Mouse (Mus musculus) myocyte (in vitro differentiated cells): ENCODE measurements around the gene Ugt1a6a. TPM values are rescaled to one million over a fixed set of nuclear protein-coding genes. Genes with fewer than 3 reads are reported as not detected.
A peak's percentile ranks its signal among the peaks of the same experiment; 100 is the strongest.
"Not testable (repeated sequence)": the region's sequence is repeated elsewhere in the genome, so short reads cannot be mapped to it uniquely, and the experiment has no call there.

ENCODE experiments used
- H3K27me3 ChIP-seq: one replicate; pipeline ENCODE4 v1.6.1; 2011; ENCODE audit not compliant: control insufficient read depth, insufficient read depth, insufficient read length
- H3K36me3 ChIP-seq: one replicate; pipeline ENCODE4 v1.6.1; 2011; ENCODE audit not compliant: control insufficient read depth, insufficient read depth
- H3K4me2 ChIP-seq: one replicate; pipeline ENCODE4 v1.6.1; 2011; ENCODE audit warnings: low read depth, control low read depth
- H3K4me3 ChIP-seq: one replicate; pipeline ENCODE4 v1.5.1; 2011; ENCODE audit warnings: mild to moderate bottlenecking, control low read depth, moderate library complexity
- H3K79me2 ChIP-seq: one replicate; pipeline ENCODE4 v1.6.1; 2011; ENCODE audit not compliant: control insufficient read depth, insufficient read depth
- H3ac ChIP-seq: one replicate; pipeline ENCODE4 v1.6.1; 2011; ENCODE audit not compliant: control insufficient read depth, insufficient read length
- CEBPB ChIP-seq: IDR thresholded peaks from 2 replicates; pipeline ENCODE4 v1.6.1; 2011; ENCODE audit warnings: mild to moderate bottlenecking, moderate library complexity; ENCODE audit not compliant: poor library complexity, insufficient read depth, severe bottlenecking
- E2F4 ChIP-seq: IDR thresholded peaks from one replicate; pipeline ENCODE4 v1.6.1; 2011; ENCODE audit warnings: mild to moderate bottlenecking, control low read depth, moderate library complexity; ENCODE audit not compliant: insufficient read depth
- MAX ChIP-seq: IDR thresholded peaks from one replicate; pipeline ENCODE4 v1.6.1; 2011; ENCODE audit warnings: low read depth, mild to moderate bottlenecking, control low read depth
- MYOD1 ChIP-seq, 3 experiments: IDR thresholded peaks; one replicate each; pipeline ENCODE4 v1.6.1; 2011; ENCODE audit warnings: control low read depth in 2 of 3, low read depth in 2 of 3, mild to moderate bottlenecking in 2 of 3, moderate library complexity in 1 of 3; ENCODE audit not compliant: insufficient read length in 2 of 3, control insufficient read depth in 1 of 3
- MYOG ChIP-seq, 3 experiments: IDR thresholded peaks; one replicate each; pipeline ENCODE4 v1.6.1; 2011; ENCODE audit warnings: control low read depth in 2 of 3, low read depth in 2 of 3, mild to moderate bottlenecking in 2 of 3; ENCODE audit not compliant: insufficient read length in 2 of 3, control insufficient read depth in 1 of 3, insufficient read depth in 1 of 3
- POLR2A ChIP-seq: IDR thresholded peaks from one replicate; pipeline ENCODE4 v1.6.1; 2011; ENCODE audit warnings: low read depth, mild to moderate bottlenecking, control low read depth, moderate library complexity; ENCODE audit not compliant: insufficient read length
- POLR2AphosphoS2 ChIP-seq: IDR thresholded peaks from one replicate; pipeline ENCODE4 v1.6.1; 2011; ENCODE audit warnings: low read depth, control low read depth; ENCODE audit not compliant: insufficient read length
- REST ChIP-seq: IDR thresholded peaks from one replicate; pipeline ENCODE4 v1.6.1; 2011; ENCODE audit warnings: mild to moderate bottlenecking, control low read depth, moderate library complexity; ENCODE audit not compliant: insufficient read depth, insufficient read length
- SRF ChIP-seq: IDR thresholded peaks from one replicate; pipeline ENCODE4 v1.6.1; 2011; ENCODE audit warnings: low read depth; ENCODE audit not compliant: control insufficient read depth, insufficient read length
- TCF12 ChIP-seq: IDR thresholded peaks from one replicate; pipeline ENCODE4 v1.6.1; 2011; ENCODE audit warnings: mild to moderate bottlenecking, control low read depth; ENCODE audit not compliant: poor library complexity, insufficient read depth, severe bottlenecking
- TCF3 ChIP-seq: IDR thresholded peaks from one replicate; pipeline ENCODE4 v1.6.1; 2011; ENCODE audit warnings: low read depth, control low read depth; ENCODE audit not compliant: insufficient read length
- USF1 ChIP-seq: IDR thresholded peaks from one replicate; pipeline ENCODE4 v1.6.1; 2011; ENCODE audit warnings: low read depth, mild to moderate bottlenecking, control low read depth, moderate library complexity
- polyA plus RNA-seq: library from polyadenylated mRNA; unstranded; fragments of >200 nt; fragmentation: generic; extraction: Trizol; gene quantifications from one replicate; pipeline ENCODE4 v1.2.1, GENCODE M21; 2012; ENCODE audit warnings: missing spikeins

The Ugt1a6a gene
- polyA plus RNA-seq, 1 experiment = 8.9 TPM

DNA sequence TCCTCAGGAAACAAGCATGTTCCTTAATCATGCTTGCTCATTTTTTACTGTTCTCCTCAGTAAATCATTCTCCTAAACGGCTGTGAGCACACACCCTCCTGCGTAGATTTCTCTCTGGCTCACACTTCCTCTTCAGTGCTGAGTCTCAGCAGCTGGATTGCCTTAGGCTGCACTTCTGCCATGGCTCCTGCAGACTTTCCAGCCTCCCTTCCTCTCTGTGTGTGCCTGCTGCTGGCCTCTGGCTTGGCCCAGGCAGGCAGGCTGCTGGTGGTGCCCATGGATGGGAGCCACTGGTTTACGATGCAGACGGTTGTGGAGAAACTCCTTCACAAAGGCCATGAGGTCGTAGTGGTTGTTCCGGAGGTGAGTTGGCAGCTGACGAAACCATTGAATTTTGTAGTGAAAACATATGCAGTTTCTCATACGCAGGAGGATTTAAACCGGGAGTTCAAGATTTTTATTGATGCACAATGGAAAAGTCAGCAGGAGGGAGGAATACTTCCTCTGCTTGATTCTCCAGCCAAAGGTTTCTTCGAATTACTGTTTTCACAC is 39.6 kb upstream of the Ugt1a6a start, which contains the start of gene Ugt1a7c:
Ugt1a7c (plus strand) TSS at position 122 of the 552 bp plus-strand sequence.
- H3K36me3 ChIP-seq = no peaks in the 10 kb centered on the region
- H3K4me2 ChIP-seq = peak within 1 kb of the TSS; percentile 6
- TF ChIP-seq TCF3 (no peak), CEBPB (no peak), MYOD1 (IDR thresholded peaks at IDR 0.05; ENCODE audit: control insufficient read depth in 1 of 3, insufficient read length in 2 of 3, low read depth in 2 of 3) (no peak), MAX (no peak), POLR2A (no peak), USF1 (no peak), E2F4 (no peak), REST (no peak), POLR2AphosphoS2 (no peak), TCF12 (no peak), SRF (no peak), MYOG (IDR thresholded peaks at IDR 0.05; ENCODE audit: control insufficient read depth in 1 of 3, insufficient read depth in 1 of 3, insufficient read length in 2 of 3, low read depth in 2 of 3) (no peak)
- no peaks in the 10 kb centered on the region for H3K27me3 ChIP-seq
- no peak within 1 kb of the TSS for H3K4me3 ChIP-seq
- no peak within 1 kb of the TSS for H3ac ChIP-seq
- no peaks in the 10 kb centered on the region for H3K79me2 ChIP-seq

DNA sequence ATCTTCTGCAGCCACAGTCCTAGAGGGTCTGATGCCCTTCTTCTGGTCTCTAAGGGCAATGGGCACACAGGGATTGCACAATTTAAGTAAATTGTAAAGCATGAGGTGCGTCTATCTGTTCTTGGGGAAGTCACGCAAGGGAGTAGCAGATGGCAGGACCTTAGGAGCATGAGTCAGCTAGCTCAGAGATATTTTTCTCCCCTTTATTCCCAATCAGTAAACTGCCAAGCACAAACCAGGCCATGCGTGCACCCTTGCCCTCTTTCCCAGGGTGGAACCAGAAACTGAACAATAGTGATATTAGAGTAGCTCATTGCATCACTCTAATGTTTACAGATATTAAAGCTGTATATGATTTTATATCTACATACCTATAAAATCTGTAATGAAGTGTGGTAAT is 36.1 kb upstream of the Ugt1a6a start:
- H3K79me2 ChIP-seq, H3K27me3 ChIP-seq, H3K4me3 ChIP-seq, H3K36me3 ChIP-seq, H3ac ChIP-seq, H3K4me2 ChIP-seq: not testable (repeated sequence)

DNA sequence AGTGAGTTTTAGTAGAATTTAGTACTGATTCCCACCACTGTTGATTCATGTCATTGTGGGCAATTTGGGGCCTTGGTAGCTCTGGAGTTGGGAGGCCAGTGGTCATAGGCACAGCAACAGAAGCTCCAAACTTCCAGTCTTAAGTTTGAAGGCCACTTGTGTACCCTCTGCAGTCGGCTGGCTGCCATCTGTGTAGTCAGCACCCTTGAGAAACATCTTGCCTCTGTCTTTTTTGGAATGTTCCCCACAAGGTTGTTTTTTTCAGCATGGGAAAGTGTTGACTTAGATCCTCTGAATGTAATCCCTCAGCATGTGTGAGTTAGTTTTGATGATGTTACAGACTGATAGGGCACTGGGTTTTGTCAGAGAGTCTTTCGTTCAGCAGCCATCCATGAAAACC is 34.9 kb upstream of the Ugt1a6a start:
- H3K36me3 ChIP-seq, H3K27me3 ChIP-seq, H3K4me3 ChIP-seq, H3K4me2 ChIP-seq, H3ac ChIP-seq, H3K79me2 ChIP-seq: not testable (repeated sequence)

DNA sequence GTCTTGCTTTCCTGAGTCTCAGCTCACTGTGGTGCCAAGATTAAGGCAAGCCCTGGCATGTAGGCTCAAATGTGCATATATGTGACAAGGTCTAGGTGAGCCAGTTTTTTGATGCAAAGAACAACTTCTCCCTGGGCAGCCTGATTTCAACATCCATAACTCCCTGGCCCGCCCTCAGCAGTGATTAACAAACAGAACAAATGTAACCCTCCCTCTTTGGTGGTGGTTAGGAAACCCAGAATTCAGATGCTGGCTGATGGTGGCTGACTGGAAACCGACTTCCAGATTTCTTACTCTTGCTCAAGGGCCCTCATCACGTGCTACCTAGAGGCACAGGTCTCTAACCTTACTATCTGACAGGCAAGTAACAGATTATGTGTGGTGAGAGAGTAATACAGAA is 31.6 kb upstream of the Ugt1a6a start, which contains the start of gene Ugt1a6b:
Ugt1a6b (plus strand) TSS at position 234 of the 400 bp plus-strand sequence.
- not testable (repeated sequence) for H3K79me2 ChIP-seq, H3ac ChIP-seq, H3K36me3 ChIP-seq, H3K4me3 ChIP-seq, H3K27me3 ChIP-seq, H3K4me2 ChIP-seq

DNA sequence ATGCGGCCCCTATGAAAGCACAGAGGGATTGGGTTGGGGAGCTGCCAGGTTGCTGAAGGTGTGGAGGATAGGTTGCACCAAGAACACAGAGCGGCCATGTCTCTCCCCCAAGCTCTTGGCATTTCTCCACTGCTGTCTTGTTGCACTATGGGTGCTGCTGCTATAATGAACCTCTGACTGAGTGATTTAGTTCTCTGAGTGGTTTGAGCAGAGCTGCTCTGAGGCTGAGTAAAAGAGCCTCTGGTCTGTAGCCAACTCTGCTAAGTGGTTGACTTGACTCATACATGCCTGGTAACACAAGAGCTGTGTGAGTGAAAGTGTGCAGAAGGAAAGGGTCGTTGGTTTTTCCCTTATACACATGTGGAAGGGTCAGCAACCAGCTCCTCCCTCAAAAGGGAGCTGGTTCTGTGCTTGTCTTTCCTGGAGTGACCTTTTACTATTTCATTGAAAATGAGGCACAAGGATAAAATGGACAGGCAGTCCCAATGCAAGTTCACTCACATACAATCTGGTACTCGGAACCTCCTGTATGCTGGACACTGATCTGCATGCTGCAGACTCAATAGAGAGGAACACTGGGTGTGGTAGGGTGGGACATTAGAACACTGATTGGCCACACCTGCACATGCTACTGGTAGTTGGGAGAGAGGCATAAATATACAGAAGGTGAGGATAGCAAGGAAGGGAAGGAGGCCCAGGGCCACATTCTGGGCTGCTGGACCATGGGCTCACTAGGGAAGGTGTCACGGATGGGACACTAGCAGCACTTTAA is 30.7 kb upstream of the Ugt1a6a start:
- not testable (repeated sequence) for H3K79me2 ChIP-seq, H3K4me2 ChIP-seq, H3K27me3 ChIP-seq, H3K4me3 ChIP-seq, H3K36me3 ChIP-seq, H3ac ChIP-seq

DNA sequence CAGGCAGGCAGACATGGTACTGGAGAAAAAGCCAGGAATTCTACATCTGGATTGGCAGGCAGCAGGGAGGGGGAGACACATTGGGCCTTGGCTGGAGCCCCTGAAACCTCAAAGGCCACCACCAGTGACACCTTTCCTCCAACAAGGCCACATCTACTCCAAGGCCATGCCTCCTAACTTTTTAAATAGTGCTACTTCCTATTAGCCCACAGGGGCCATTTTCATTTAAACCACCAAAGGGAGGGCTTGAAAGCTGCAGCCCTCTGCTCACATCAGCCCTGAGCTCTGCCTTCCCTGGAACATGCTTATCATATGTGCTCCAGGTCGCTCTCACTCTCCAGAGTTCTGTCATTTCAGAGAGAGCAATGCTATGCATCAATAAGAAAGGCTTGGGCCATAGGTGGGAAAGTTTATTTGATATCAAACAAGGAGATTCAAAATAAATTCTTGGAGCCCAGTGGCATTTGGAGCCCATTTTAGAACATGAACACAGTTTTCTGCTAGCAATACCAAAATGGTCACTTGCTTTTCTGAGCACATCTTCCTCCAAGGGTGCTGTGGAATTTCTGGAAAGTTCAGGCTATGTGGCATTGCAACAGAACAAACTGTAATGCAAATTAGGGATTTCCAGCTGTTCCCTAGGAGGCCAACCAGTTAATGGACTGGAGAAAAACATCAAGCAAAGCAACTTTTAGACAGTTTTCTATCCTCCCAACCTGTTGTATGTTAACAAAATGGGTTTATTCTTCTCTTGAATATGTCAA is 29.8 kb upstream of the Ugt1a6a start:
- Histone ChIP-seq H3K27me3 (no peaks in the 10 kb centered on the region), H3K36me3 (no peaks in the 10 kb centered on the region), H3ac (no peak overlapping the region), H3K4me3 (no peak overlapping the region), H3K79me2 (no peaks in the 10 kb centered on the region), H3K4me2 (no peak overlapping the region)
- no peak for TF ChIP-seq CEBPB
- TF ChIP-seq SRF = no peak
- no peak for TF ChIP-seq POLR2AphosphoS2
- TF ChIP-seq MYOG (IDR thresholded peaks at IDR 0.05; ENCODE audit: control insufficient read depth in 1 of 3, insufficient read depth in 1 of 3, insufficient read length in 2 of 3, low read depth in 2 of 3) = no peak
- no peak for TF ChIP-seq REST
- no peak for TF ChIP-seq E2F4
- no peak for TF ChIP-seq TCF12
- no peak for TF ChIP-seq MYOD1 (IDR thresholded peaks at IDR 0.05; ENCODE audit: control insufficient read depth in 1 of 3, insufficient read length in 2 of 3, low read depth in 2 of 3)
- no peak for TF ChIP-seq POLR2A
- no peak for TF ChIP-seq TCF3
- no peak for TF ChIP-seq USF1
- TF ChIP-seq MAX = no peak
